Mouse (Mus musculus) heart, adult 18-20 months (tissue): ENCODE measurements around the gene Poglut1. TPM values are rescaled to one million over a fixed set of nuclear protein-coding genes. Genes with fewer than 3 reads are reported as not detected.
"Not testable (repeated sequence)": the region's sequence is repeated elsewhere in the genome, so short reads cannot be mapped to it uniquely, and the experiment has no call there.

ENCODE experiments used
- DNase-seq, 2 experiments: peaks; one replicate each; pipeline ENCODE4 v3.0.0; 2021 to 2022; ENCODE audit warnings: mixed read lengths in 1 of 2
- total RNA-seq, 2 experiments: library from RNA; stranded (reverse); gene quantifications; 2 replicates each; pipeline ENCODE4 v1.2.3; 2021

Poglut1 gene
- total RNA-seq, 2 experiments from 2014 or later = 10.5 to 13.2 TPM

- DNase-seq = no peak
Observed at GRCm38 (mm10) chr16:38538716-38539380, 11.2 kb downstream of the Poglut1 start.

- peak; percentile 74 to 89 for DNase-seq
Observed at GRCm38 (mm10) chr16:38536544-38537146, 13.4 kb downstream of the Poglut1 start.

- no peak for DNase-seq
Observed at GRCm38 (mm10) chr16:38526264-38526663, 23.8 kb downstream of the Poglut1 start.

- peak; percentile 97 for DNase-seq
Observed at GRCm38 (mm10) chr16:38522129-38523084, 27.7 kb downstream of the Poglut1 start, which contains the start of gene Timmdc1. TSS of gene Timmdc1 (minus strand) at chr16:38522663.

GRCm38 (mm10) chr16:38521211-38521987 lies 28.7 kb downstream of the Poglut1 start:
- no peak for DNase-seq

- DNase-seq = no peak
Observed at GRCm38 (mm10) chr16:38519140-38519539, 30.9 kb downstream of the Poglut1 start.

- no peak for DNase-seq
Observed at GRCm38 (mm10) chr16:38510846-38511245, 39.2 kb downstream of the Poglut1 start.

- DNase-seq = peak; percentile 62 to 79
Observed at GRCm38 (mm10) chr16:38506041-38506634, 43.9 kb downstream of the Poglut1 start.

- no peak for DNase-seq
Observed at GRCm38 (mm10) chr16:38503528-38503927, 46.5 kb downstream of the Poglut1 start.

GRCm38 (mm10) chr16:38502469-38502868 lies 47.6 kb downstream of the Poglut1 start:
- no peak for DNase-seq

GRCm38 (mm10) chr16:38496604-38497140 lies 53.4 kb downstream of the Poglut1 start:
- no peak for DNase-seq

GRCm38 (mm10) chr16:38493890-38494289 lies 56.2 kb downstream of the Poglut1 start:
- DNase-seq = peak in 1 of 2 experiments; percentile 16

- DNase-seq = no peak
Observed at GRCm38 (mm10) chr16:38492551-38492950, 57.5 kb downstream of the Poglut1 start.

- peak in 1 of 2 experiments; percentile 25 for DNase-seq
Observed at GRCm38 (mm10) chr16:38483582-38484309, 66.3 kb downstream of the Poglut1 start.

- peak; percentile 43 to 64 for DNase-seq
Observed at GRCm38 (mm10) chr16:38482780-38483562, 67.1 kb downstream of the Poglut1 start.

- DNase-seq = no peak
Observed at GRCm38 (mm10) chr16:38481327-38481726, 68.7 kb downstream of the Poglut1 start.

GRCm38 (mm10) chr16:38478296-38478695 lies 71.8 kb downstream of the Poglut1 start:
- no peak for DNase-seq

GRCm38 (mm10) chr16:38477241-38477608 lies 72.8 kb downstream of the Poglut1 start:
- DNase-seq = not testable (repeated sequence)
